Mouse (Mus musculus): ENCODE measurements around the gene Ociad2. TPM values are rescaled to one million over a fixed set of nuclear protein-coding genes. Genes with fewer than 3 reads are reported as not detected.

Ociad2 gene
- polyA plus RNA-seq, 1 experiment from 2014 or later = 7.4 TPM

- no peak overlapping the region for H3K27ac ChIP-seq (ENCODE audit: low read length)
- H3K4me1 ChIP-seq (ENCODE audit: control insufficient read depth, low read depth, low read length) = no peaks in the 10 kb centered on the region
- H3K9me3 ChIP-seq (replicated peaks; ENCODE audit: control insufficient read depth, low read length) = no peaks in the 10 kb centered on the region
- 71% methylated on average over 9 of the region's 9 CpGs for WGBS (ENCODE audit: insufficient replicate concordance)
- H3K4me2 ChIP-seq (ENCODE audit: low read depth, low read length) = no peak overlapping the region
- no peaks in the 10 kb centered on the region for H3K36me3 ChIP-seq (ENCODE audit: control insufficient read depth, insufficient read depth)
- no peak overlapping the region for H3K9ac ChIP-seq (ENCODE audit: low read depth, low read length)
- H3K27me3 ChIP-seq (ENCODE audit: control insufficient read depth, insufficient read depth, low read depth, low read length) = peaks cover 3% of the 10 kb centered on the region; the same call in 1 of the 2 replicates
- H3K4me3 ChIP-seq (ENCODE audit: low read depth, low read length) = no peak overlapping the region
- no peak for ATAC-seq (ENCODE audit: low read depth)
These were observed 35.2 kb upstream of the Ociad2 start for GRCm38 (mm10) chr5:73376041-73376440.

- no peak overlapping the region for H3K27ac ChIP-seq (ENCODE audit: low read length)
- no peaks in the 10 kb centered on the region for H3K36me3 ChIP-seq (ENCODE audit: control insufficient read depth, insufficient read depth)
- no peaks in the 10 kb centered on the region for H3K4me1 ChIP-seq (ENCODE audit: control insufficient read depth, low read depth, low read length)
- no peak overlapping the region for H3K9ac ChIP-seq (ENCODE audit: low read depth, low read length)
- no peak for ATAC-seq (ENCODE audit: low read depth)
- 28% methylated on average over 3 of the region's 3 CpGs for WGBS (ENCODE audit: insufficient replicate concordance)
- H3K4me3 ChIP-seq (ENCODE audit: low read depth, low read length) = no peak overlapping the region
- no peaks in the 10 kb centered on the region for H3K9me3 ChIP-seq (replicated peaks; ENCODE audit: control insufficient read depth, low read length)
- H3K27me3 ChIP-seq (ENCODE audit: control insufficient read depth, insufficient read depth, low read depth, low read length) = no peaks in the 10 kb centered on the region; the same call in 1 of the 2 replicates
- no peak overlapping the region for H3K4me2 ChIP-seq (ENCODE audit: low read depth, low read length)
These were observed 32.4 kb upstream of the Ociad2 start for GRCm38 (mm10) chr5:73373184-73373583.

GRCm38 (mm10) chr5:73372601-73373000, 31.8 kb upstream of the Ociad2 start:
- Histone ChIP-seq H3K27ac (ENCODE audit: low read length) (no peak overlapping the region), H3K4me2 (ENCODE audit: low read depth, low read length) (no peak overlapping the region), H3K27me3 (ENCODE audit: control insufficient read depth, insufficient read depth, low read depth, low read length) (no peaks in the 10 kb centered on the region; the same call in 1 of the 2 replicates), H3K4me3 (ENCODE audit: low read depth, low read length) (no peak overlapping the region), H3K36me3 (ENCODE audit: control insufficient read depth, insufficient read depth) (no peaks in the 10 kb centered on the region), H3K4me1 (ENCODE audit: control insufficient read depth, low read depth, low read length) (no peaks in the 10 kb centered on the region), H3K9me3 (replicated peaks; ENCODE audit: control insufficient read depth, low read length) (no peaks in the 10 kb centered on the region), H3K9ac (ENCODE audit: low read depth, low read length) (no peak overlapping the region)
- 71% methylated on average over 5 of the region's 5 CpGs for WGBS (ENCODE audit: insufficient replicate concordance)
- ATAC-seq (ENCODE audit: low read depth) = no peak

- no peak overlapping the region for H3K9ac ChIP-seq (ENCODE audit: low read depth, low read length)
- ATAC-seq (ENCODE audit: low read depth) = no peak
- H3K36me3 ChIP-seq (ENCODE audit: control insufficient read depth, insufficient read depth) = no peaks in the 10 kb centered on the region
- H3K27ac ChIP-seq (ENCODE audit: low read length) = no peak overlapping the region
- peaks cover 3% of the 10 kb centered on the region for H3K4me1 ChIP-seq (ENCODE audit: control insufficient read depth, low read depth, low read length)
- H3K4me3 ChIP-seq (ENCODE audit: low read depth, low read length) = no peak overlapping the region
- 60% methylated on average over 3 of the region's 3 CpGs for WGBS (ENCODE audit: insufficient replicate concordance)
- no peaks in the 10 kb centered on the region for H3K9me3 ChIP-seq (replicated peaks; ENCODE audit: control insufficient read depth, low read length)
- no peaks in the 10 kb centered on the region; the same call in 1 of the 2 replicates for H3K27me3 ChIP-seq (ENCODE audit: control insufficient read depth, insufficient read depth, low read depth, low read length)
- no peak overlapping the region for H3K4me2 ChIP-seq (ENCODE audit: low read depth, low read length)
These were observed 28.9 kb upstream of the Ociad2 start for GRCm38 (mm10) chr5:73369731-73370130.

- Histone ChIP-seq H3K36me3 (ENCODE audit: control insufficient read depth, insufficient read depth) (no peaks in the 10 kb centered on the region), H3K4me2 (ENCODE audit: low read depth, low read length) (no peak overlapping the region), H3K27me3 (ENCODE audit: control insufficient read depth, insufficient read depth, low read depth, low read length) (no peaks in the 10 kb centered on the region; the same call in 1 of the 2 replicates), H3K9me3 (replicated peaks; ENCODE audit: control insufficient read depth, low read length) (no peaks in the 10 kb centered on the region), H3K27ac (ENCODE audit: low read length) (no peak overlapping the region), H3K4me1 (ENCODE audit: control insufficient read depth, low read depth, low read length) (peaks cover 11% of the 10 kb centered on the region), H3K4me3 (ENCODE audit: low read depth, low read length) (no peak overlapping the region), H3K9ac (ENCODE audit: low read depth, low read length) (no peak overlapping the region)
- WGBS (ENCODE audit: insufficient replicate concordance) = 56% methylated on average over 10 of the region's 10 CpGs
- ATAC-seq (ENCODE audit: low read depth) = no peak
These were observed 28.1 kb upstream of the Ociad2 start for GRCm38 (mm10) chr5:73368845-73369447.

GRCm38 (mm10) chr5:73367906-73368305, 27.1 kb upstream of the Ociad2 start:
- no peaks in the 10 kb centered on the region for H3K9me3 ChIP-seq (replicated peaks; ENCODE audit: control insufficient read depth, low read length)
- ATAC-seq (ENCODE audit: low read depth) = no peak
- WGBS (ENCODE audit: insufficient replicate concordance) = 59% methylated on average over 4 of the region's 4 CpGs

GRCm38 (mm10) chr5:73364107-73364864, 23.5 kb upstream of the Ociad2 start:
- Histone ChIP-seq H3K4me3 (ENCODE audit: low read depth, low read length) (0 out of 2 replicates have a peak overlapping the region, but pooled peaks have one; percentile 7), H3K4me1 (ENCODE audit: control insufficient read depth, low read depth, low read length) (peaks cover 25% of the 10 kb centered on the region), H3K36me3 (ENCODE audit: control insufficient read depth, insufficient read depth) (no peaks in the 10 kb centered on the region), H3K9me3 (replicated peaks; ENCODE audit: control insufficient read depth, low read length) (no peaks in the 10 kb centered on the region), H3K9ac (ENCODE audit: low read depth, low read length) (peak overlapping the region; percentile 28), H3K4me2 (ENCODE audit: low read depth, low read length) (peak overlapping the region; percentile 53), H3K27me3 (ENCODE audit: control insufficient read depth, insufficient read depth, low read depth, low read length) (no peaks in the 10 kb centered on the region), H3K27ac (ENCODE audit: low read length) (peak overlapping the region; percentile 78)
- peak; percentile 90 for ATAC-seq (ENCODE audit: low read depth)
- WGBS (ENCODE audit: insufficient replicate concordance) = 85% methylated on average over 2 of the region's 2 CpGs

More at GRCm38 (mm10) chr5:73367906-73368305, 27.1 kb upstream of the Ociad2 start:
- Histone ChIP-seq H3K9ac (ENCODE audit: low read depth, low read length) (no peak overlapping the region), H3K4me1 (ENCODE audit: control insufficient read depth, low read depth, low read length) (peaks cover 19% of the 10 kb centered on the region), H3K36me3 (ENCODE audit: control insufficient read depth, insufficient read depth) (no peaks in the 10 kb centered on the region), H3K27ac (ENCODE audit: low read length) (no peak overlapping the region), H3K4me3 (ENCODE audit: low read depth, low read length) (no peak overlapping the region), H3K4me2 (ENCODE audit: low read depth, low read length) (no peak overlapping the region), H3K27me3 (ENCODE audit: control insufficient read depth, insufficient read depth, low read depth, low read length) (no peaks in the 10 kb centered on the region; the same call in 1 of the 2 replicates)

- Histone ChIP-seq H3K9ac (ENCODE audit: low read depth, low read length) (no peak overlapping the region), H3K36me3 (ENCODE audit: control insufficient read depth, insufficient read depth) (no peaks in the 10 kb centered on the region), H3K4me1 (ENCODE audit: control insufficient read depth, low read depth, low read length) (peaks cover 27% of the 10 kb centered on the region), H3K4me3 (ENCODE audit: low read depth, low read length) (no peak overlapping the region), H3K27ac (ENCODE audit: low read length) (no peak overlapping the region), H3K27me3 (ENCODE audit: control insufficient read depth, insufficient read depth, low read depth, low read length) (peaks cover 2% of the 10 kb centered on the region), H3K9me3 (replicated peaks; ENCODE audit: control insufficient read depth, low read length) (no peaks in the 10 kb centered on the region), H3K4me2 (ENCODE audit: low read depth, low read length) (no peak overlapping the region)
- 78% methylated on average over 5 of the region's 5 CpGs for WGBS (ENCODE audit: insufficient replicate concordance)
- ATAC-seq (ENCODE audit: low read depth) = no peak
These were observed 22.0 kb upstream of the Ociad2 start for GRCm38 (mm10) chr5:73362791-73363190.

- H3K4me1 ChIP-seq (ENCODE audit: control insufficient read depth, low read depth, low read length) = peaks cover 27% of the 10 kb centered on the region
- H3K9ac ChIP-seq (ENCODE audit: low read depth, low read length) = no peak overlapping the region
- H3K4me2 ChIP-seq (ENCODE audit: low read depth, low read length) = no peak overlapping the region
- no peaks in the 10 kb centered on the region for H3K9me3 ChIP-seq (replicated peaks; ENCODE audit: control insufficient read depth, low read length)
- 78% methylated on average over 7 of the region's 7 CpGs for WGBS (ENCODE audit: insufficient replicate concordance)
- H3K27ac ChIP-seq (ENCODE audit: low read length) = no peak overlapping the region
- no peaks in the 10 kb centered on the region for H3K36me3 ChIP-seq (ENCODE audit: control insufficient read depth, insufficient read depth)
- ATAC-seq (ENCODE audit: low read depth) = no peak
- no peak overlapping the region for H3K4me3 ChIP-seq (ENCODE audit: low read depth, low read length)
- peaks cover 2% of the 10 kb centered on the region for H3K27me3 ChIP-seq (ENCODE audit: control insufficient read depth, insufficient read depth, low read depth, low read length)
These were observed 21.5 kb upstream of the Ociad2 start for GRCm38 (mm10) chr5:73362338-73362737.
